Mouse (Mus musculus) thymus, adult 2 months (tissue): Measurements from ENCODE around the gene Krt73. TPM values are rescaled to one million over a fixed set of nuclear protein-coding genes. Genes with fewer than 3 reads are reported as not detected.

Source experiments
- DNase-seq: peaks from one replicate; pipeline ENCODE4 v3.0.0; 2021
- H3K27ac ChIP-seq: fragments of 200-500 bp; 2 replicates; pipeline ENCODE4 v1.5.1; 2012; ENCODE audit warnings: low read length, control low read depth; ENCODE audit not compliant: control insufficient read depth, insufficient read depth
- H3K27me3 ChIP-seq: fragments of 200-500 bp; 2 replicates; pipeline ENCODE4 v1.6.1; 2012; ENCODE audit warnings: mild to moderate bottlenecking, low read length, moderate library complexity, mixed read lengths; ENCODE audit not compliant: control insufficient read depth, insufficient read depth
- H3K36me3 ChIP-seq: fragments of 200-500 bp; 2 replicates; pipeline ENCODE4 v1.6.1; 2012; ENCODE audit warnings: mild to moderate bottlenecking, low read length, moderate library complexity; ENCODE audit not compliant: control insufficient read depth, insufficient read depth
- H3K4me1 ChIP-seq: fragments of 200-500 bp; replicated peaks from 2 replicates; pipeline ENCODE4 v1.6.1; 2012; ENCODE audit warnings: low read length; ENCODE audit not compliant: control insufficient read depth, insufficient read depth
- H3K4me3 ChIP-seq: fragments of 200-500 bp; 2 replicates; pipeline ENCODE4 v1.5.1; 2012; ENCODE audit warnings: mild to moderate bottlenecking, low read length, control low read depth, moderate library complexity; ENCODE audit not compliant: control insufficient read depth, insufficient read depth
- CTCF ChIP-seq: fragments of 200-500 bp; IDR thresholded peaks from 2 replicates; pipeline ENCODE4 v1.5.1; 2012; ENCODE audit warnings: mild to moderate bottlenecking, control low read depth, low read length, moderate library complexity, borderline replicate concordance; ENCODE audit not compliant: control insufficient read depth, poor library complexity, insufficient read depth; ENCODE audit errors: extremely low read depth
- POLR2A ChIP-seq: fragments of 200-500 bp; IDR thresholded peaks from 2 replicates; pipeline ENCODE4 v1.6.1; 2012; ENCODE audit warnings: mild to moderate bottlenecking, low read length, control low read depth, moderate library complexity; ENCODE audit not compliant: control insufficient read depth, poor library complexity, insufficient read depth; ENCODE audit errors: extremely low read depth
- WGBS: fragments of 180-500 bp; shearing (Covaris S2); methylation state at CpG from one replicate; pipeline ENCODE4 v1.1.7; 2018; 5-methylcytosine and 5-hydroxymethylcytosine counted together
- polyA plus RNA-seq: library from polyadenylated mRNA; depleted of rRNA; stranded (reverse); fragments of >200 nt; gene quantifications from 2 replicates; pipeline ENCODE4 v1.2.3, GENCODE M21; 2012; rRNA removed

Krt73 gene
- polyA plus RNA-seq, 1 experiment: 0.61 TPM

- H3K27ac ChIP-seq: no peak overlapping the region
- no peak for DNase-seq
- H3K4me1 ChIP-seq: no peaks in the 10 kb centered on the region
- WGBS: 59% methylated on average over 10 of the region's 10 CpGs
- no peaks in the 10 kb centered on the region for H3K36me3 ChIP-seq
- H3K27me3 ChIP-seq: no peaks in the 10 kb centered on the region
- H3K4me3 ChIP-seq: no peak overlapping the region
- TF ChIP-seq CTCF (no peak), POLR2A (no peak)
Observed at GRCm38 (mm10) chr15:101773420-101773819, 28.7 kb downstream of the Krt73 start.

DNA sequence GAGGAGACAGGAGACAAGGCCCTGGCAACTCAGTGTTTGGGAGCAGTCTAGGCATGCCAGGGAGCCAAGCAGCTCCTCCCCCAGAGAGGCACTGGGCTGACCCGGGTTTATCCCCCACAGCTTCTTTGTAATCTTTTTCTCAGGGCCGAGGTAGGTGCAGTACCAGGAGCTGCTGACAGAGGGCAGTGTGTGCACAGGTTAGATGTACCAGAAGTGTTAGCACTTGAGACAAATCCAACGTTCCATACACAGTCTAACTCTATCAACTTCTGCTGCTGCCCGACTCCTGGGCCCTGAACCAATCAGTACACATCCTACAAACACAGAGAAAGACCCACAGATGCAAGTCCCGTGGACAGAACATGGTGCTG, 29.4 kb downstream of the Krt73 start:
- H3K4me3 ChIP-seq: no peak overlapping the region
- peak; percentile 72 for DNase-seq
- no peak for TF ChIP-seq POLR2A
- no peak for TF ChIP-seq CTCF
- no peak overlapping the region for H3K27ac ChIP-seq
- H3K36me3 ChIP-seq: no peaks in the 10 kb centered on the region
- no peaks in the 10 kb centered on the region for H3K4me1 ChIP-seq
- no peaks in the 10 kb centered on the region for H3K27me3 ChIP-seq
- 4% methylated on average over 5 of the region's 5 CpGs for WGBS

- TF ChIP-seq CTCF (no peak), POLR2A (no peak)
- no peaks in the 10 kb centered on the region for H3K4me1 ChIP-seq
- H3K27me3 ChIP-seq: no peaks in the 10 kb centered on the region
- no peak for DNase-seq
- no peaks in the 10 kb centered on the region for H3K36me3 ChIP-seq
- WGBS: 68% methylated on average over 5 of the region's 5 CpGs
- H3K4me3 ChIP-seq: no peak overlapping the region
- no peak overlapping the region for H3K27ac ChIP-seq
Observed at GRCm38 (mm10) chr15:101772080-101772710, 30.0 kb downstream of the Krt73 start.

- no peak overlapping the region for H3K4me3 ChIP-seq
- no peaks in the 10 kb centered on the region for H3K4me1 ChIP-seq
- 48% methylated on average over 8 of the region's 8 CpGs for WGBS
- DNase-seq: no peak
- no peaks in the 10 kb centered on the region for H3K36me3 ChIP-seq
- H3K27me3 ChIP-seq: no peaks in the 10 kb centered on the region
- no peak for TF ChIP-seq POLR2A
- TF ChIP-seq CTCF: no peak
- no peak overlapping the region for H3K27ac ChIP-seq
Observed at GRCm38 (mm10) chr15:101770226-101770625, 31.9 kb downstream of the Krt73 start.

Other genes with a start within 250 kb of the Krt73 start
- gene Krt90, start 239.4 kb downstream of the Krt73 start, polyA plus RNA-seq: 0.09 and 0.16 TPM in 2 replicates
- gene Krt75, start 228.4 kb downstream of the Krt73 start, polyA plus RNA-seq: 0.49 and 0.82 TPM in 2 replicates
- gene Gm5414, start 174.2 kb downstream of the Krt73 start, polyA plus RNA-seq: not detected in 2 replicates
- gene Gm5478, start 155.0 kb downstream of the Krt73 start, polyA plus RNA-seq: not detected in 2 replicates
- 0.68 and 1.1 TPM in 2 replicates for gene Krt6b, start 122.1 kb downstream of the Krt73 start, polyA plus RNA-seq
- 2.3 and 2.4 TPM in 2 replicates for gene Krt6a, start 108.0 kb downstream of the Krt73 start, polyA plus RNA-seq
- 154 and 184 TPM in 2 replicates for gene Krt5, start 89.4 kb downstream of the Krt73 start, polyA plus RNA-seq
- 1.5 and 2.0 TPM in 2 replicates for gene Krt71, start 59.2 kb downstream of the Krt73 start, polyA plus RNA-seq
- gene Krt72, start 15.9 kb downstream of the Krt73 start, polyA plus RNA-seq: 0.08 and 0.34 TPM in 2 replicates
- 0.16 TPM in 1 of 2 replicates, not detected in the other for gene Krt2, start 15.8 kb upstream of the Krt73 start, polyA plus RNA-seq
- 1.1 and 1.7 TPM in 2 replicates for gene Krt1, start 48.4 kb upstream of the Krt73 start, polyA plus RNA-seq
- 2.6 and 2.7 TPM in 2 replicates for gene Krt77, start 67.4 kb upstream of the Krt73 start, polyA plus RNA-seq
- 0.93 and 1.3 TPM in 2 replicates for gene Krt76, start 90.6 kb upstream of the Krt73 start, polyA plus RNA-seq
- gene Krt4, start 122.4 kb upstream of the Krt73 start, polyA plus RNA-seq: 1.1 TPM in 2 replicates
- gene Krt79, start 138.0 kb upstream of the Krt73 start, polyA plus RNA-seq: 1.7 and 1.8 TPM in 2 replicates
- 0.82 and 0.94 TPM in 2 replicates for gene Krt78, start 151.9 kb upstream of the Krt73 start, polyA plus RNA-seq
- gene Krt8, start 202.1 kb upstream of the Krt73 start, polyA plus RNA-seq: 220 and 270 TPM in 2 replicates
- gene Krt18, start 225.8 kb upstream of the Krt73 start, polyA plus RNA-seq: 197 and 219 TPM in 2 replicates